Mouse (Mus musculus) layer of hippocampus, postnatal 14 days (tissue): ENCODE data around the gene Higd2a. TPM values are rescaled to one million over a fixed set of nuclear protein-coding genes. Genes with fewer than 3 reads are reported as not detected.

Source experiments
- DNase-seq, 2 experiments: peaks; one replicate each; pipeline ENCODE4 v3.0.0; 2021 to 2022; ENCODE audit warnings: low spot score in 2 of 2, mixed read lengths in 1 of 2
- long read RNA-seq, 2 experiments: library from polyadenylated mRNA; stranded (forward); transcript quantifications; one replicate each; pipeline ENCODE4 v2.0.0; 2021
- total RNA-seq, 2 experiments: library from RNA; stranded (reverse); gene quantifications; 2 replicates each; pipeline ENCODE4 v1.2.3; 2021

Higd2a gene
- total RNA-seq: 100 to 1,000 TPM; 170 to 186 TPM
- long read RNA-seq, experiment 1, transcript Higd2a-201 (2 exons, 648 nt): major isoform, 65 of 67 reads
- long read RNA-seq, experiment 1, partial matches to known transcripts: 0 of 67 reads
- long read RNA-seq, experiment 1, other reads (novel, unspliced or antisense): 2 of 67 reads
- long read RNA-seq, experiment 2, transcript Higd2a-201 (2 exons, 648 nt): major isoform, 177 of 180 reads
- long read RNA-seq, experiment 2, partial matches to known transcripts: 0 of 180 reads
- long read RNA-seq, experiment 2, other reads (novel, unspliced or antisense): 3 of 180 reads

DNA sequence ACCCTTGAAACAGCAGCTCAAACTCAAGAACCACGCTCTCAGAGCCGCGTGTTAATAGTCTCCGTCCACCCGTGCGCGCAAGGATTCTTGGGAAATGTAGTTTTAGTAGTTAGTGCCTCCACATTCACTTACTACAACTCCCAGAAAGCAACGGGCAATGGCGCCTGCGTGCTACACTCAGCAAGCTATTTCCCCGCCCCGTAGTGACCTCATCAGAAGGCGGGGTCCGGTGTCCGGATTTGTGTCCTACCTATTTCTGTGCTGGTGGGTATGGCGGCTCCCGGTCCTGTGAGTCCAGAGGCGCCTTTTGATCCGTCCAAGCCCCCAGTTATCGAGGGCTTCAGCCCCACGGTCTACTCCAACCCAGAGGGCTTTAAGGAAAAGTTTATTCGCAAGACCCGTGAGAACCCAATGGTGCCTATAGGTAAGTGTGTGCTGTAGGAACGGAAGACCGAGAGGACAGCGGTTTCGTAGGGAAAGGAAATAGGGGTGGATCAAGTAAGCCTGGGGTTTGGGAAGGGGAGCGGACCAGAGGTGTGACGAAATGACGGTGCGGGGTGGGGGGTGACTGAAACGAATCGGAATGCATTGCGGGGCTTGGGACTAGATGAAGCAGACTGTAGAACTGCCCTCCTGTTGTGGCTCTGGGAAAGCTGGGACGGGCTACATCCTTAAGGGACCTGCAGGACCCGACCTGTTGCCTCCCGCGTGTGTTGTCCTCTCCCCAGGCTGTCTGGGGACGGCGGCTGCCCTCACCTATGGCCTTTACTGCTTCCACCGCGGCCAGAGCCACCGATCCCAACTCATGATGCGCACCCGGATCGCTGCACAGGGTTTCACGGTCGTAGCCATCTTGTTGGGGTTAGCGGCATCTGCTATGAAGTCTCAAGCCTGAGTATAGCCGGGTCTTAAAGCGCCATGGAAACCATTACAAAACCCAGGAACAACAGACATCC lies at the start of gene Higd2a, which contains the start of gene Nop16:
Higd2a (plus strand) TSS at position 212 of the 956 bp plus-strand sequence.
Nop16 (minus strand) TSS at position 95 of the 956 bp plus-strand sequence.
- peak; percentile 96 to 98 for DNase-seq

DNA sequence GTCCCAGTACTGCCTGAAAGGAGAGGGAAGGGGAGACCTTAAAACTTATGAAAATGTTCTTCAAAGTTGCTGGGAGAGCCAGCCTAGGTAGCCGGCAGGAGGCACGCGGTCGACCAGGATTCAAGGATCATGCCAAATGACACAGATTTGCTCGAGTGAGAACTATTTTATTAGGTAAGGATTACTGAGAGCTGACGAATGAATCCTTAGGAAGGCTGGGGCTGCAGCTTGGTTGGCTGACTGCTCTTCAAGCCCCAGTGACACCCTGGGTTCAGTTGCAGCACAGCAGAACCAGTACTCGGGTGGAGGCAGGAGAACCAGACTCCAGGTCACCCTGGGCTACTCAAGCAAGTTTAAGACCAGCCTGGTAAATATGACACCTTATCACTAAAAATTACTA lies 42.0 kb upstream of the Higd2a start:
- DNase-seq: no peak

DNA sequence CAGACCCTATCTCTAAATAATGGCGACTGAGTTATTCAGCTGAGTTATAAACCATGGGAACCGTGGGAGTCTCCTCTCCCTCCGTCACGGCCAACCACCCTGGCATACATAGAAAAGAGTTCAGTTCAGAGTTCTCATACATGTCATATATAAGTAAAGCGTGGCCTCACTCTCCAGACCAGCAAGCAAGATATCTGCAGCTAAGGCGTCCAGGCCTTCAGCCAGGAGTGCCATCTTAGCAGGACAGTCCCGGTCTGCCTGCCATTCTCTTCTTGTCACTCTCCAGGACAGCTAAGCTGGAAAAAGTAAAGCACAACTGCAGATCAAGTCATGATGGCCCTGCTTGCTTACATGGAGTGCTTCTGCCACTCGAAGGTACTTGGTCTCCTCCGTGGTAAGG lies 33.8 kb upstream of the Higd2a start:
- DNase-seq: no peak

DNA sequence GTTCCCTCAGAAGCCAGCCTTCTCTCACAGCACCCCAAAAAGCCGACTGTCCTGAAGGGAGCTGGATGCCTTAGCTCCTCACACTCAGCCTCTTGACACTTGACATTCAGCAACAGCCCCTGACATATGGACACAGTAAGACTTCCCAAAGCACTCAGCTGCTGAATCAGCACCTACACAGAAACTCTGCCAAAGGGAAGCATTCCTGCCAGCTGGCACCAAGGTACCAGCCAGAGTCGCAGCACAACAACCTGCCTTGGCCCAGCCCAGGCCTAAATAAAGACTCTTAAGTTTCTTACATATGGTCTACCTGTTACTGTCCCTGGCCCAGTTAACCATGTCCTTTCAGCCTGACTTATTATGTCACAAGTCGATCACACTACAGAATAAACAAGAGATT lies 33.2 kb upstream of the Higd2a start:
- no peak for DNase-seq

DNA sequence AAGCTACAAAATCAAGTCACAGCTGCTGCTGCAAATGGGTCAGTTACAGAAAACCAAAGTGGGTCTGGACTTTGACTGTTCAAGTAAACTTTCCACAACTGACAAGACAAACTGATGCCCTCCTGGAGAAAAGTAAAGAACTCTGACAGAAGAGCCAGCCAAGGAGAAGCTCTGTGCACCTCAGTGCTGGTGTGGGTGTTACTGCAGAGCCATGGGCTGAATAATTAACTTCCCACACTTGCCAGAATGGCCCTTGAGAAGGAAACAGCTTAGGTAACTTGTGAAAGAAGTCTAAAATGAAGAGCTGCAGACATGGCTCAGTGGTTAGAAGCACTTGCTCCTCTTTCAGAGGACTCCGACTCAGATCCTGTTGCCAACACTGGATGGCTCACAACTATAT lies 32.4 kb upstream of the Higd2a start:
- DNase-seq: no peak

DNA sequence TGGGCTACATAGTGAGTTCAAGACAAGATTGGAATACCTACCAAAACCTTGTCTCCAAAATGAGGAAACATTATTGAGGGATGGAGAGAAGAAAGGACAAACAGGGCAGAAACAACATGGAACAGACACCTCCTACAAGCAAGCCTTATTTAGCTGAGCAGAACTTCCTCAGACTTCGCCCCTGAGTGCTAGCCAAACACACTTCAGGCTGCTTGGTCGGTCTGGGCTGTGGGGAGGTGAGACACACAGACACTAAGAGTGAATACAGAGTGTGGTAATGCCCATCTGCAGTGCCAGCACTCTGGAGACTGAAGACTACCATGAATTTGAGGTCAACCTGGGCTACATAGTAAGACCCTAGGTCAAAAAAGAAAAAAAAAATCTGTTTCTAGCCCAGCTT lies 30.4 kb upstream of the Higd2a start:
- no peak for DNase-seq

DNA sequence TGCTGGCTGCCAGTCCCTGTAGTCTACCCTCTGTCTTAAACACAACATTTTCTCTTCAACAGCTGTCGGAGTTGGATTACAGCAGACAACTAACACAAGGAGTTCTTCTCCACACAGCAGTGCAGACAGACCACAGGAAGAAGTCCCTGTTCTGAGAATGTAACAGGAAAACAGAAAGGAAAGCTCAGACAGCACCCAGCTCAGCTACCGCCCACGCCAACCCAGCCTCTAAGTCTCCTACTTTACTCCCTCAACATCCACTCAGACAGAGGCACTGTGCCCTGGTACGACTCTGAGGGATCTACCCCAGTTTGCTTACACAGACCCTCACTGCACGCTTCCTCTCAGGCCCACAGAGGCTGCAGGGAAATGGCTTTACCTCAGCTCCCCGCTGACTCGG lies 29.4 kb upstream of the Higd2a start:
- DNase-seq: no peak

DNA sequence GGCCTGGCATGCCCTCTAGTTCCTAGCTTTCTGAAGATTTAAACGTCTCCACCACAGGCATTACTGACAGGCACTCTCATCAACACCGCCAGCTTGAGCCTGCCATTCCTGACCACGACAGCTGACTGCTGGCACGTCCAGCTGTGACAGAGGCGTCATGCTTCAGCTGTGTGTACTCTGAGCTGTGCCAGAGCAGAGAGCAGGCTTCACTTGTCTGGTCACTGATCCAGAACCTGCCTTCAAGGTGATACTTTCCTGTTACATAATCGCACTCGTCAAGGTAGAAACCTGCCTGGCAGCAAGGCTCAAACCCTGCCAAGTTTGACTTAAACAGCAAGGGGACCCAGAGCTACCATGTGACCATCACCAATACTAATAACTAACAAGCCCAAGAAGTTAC lies 27.4 kb upstream of the Higd2a start:
- DNase-seq: no peak

DNA sequence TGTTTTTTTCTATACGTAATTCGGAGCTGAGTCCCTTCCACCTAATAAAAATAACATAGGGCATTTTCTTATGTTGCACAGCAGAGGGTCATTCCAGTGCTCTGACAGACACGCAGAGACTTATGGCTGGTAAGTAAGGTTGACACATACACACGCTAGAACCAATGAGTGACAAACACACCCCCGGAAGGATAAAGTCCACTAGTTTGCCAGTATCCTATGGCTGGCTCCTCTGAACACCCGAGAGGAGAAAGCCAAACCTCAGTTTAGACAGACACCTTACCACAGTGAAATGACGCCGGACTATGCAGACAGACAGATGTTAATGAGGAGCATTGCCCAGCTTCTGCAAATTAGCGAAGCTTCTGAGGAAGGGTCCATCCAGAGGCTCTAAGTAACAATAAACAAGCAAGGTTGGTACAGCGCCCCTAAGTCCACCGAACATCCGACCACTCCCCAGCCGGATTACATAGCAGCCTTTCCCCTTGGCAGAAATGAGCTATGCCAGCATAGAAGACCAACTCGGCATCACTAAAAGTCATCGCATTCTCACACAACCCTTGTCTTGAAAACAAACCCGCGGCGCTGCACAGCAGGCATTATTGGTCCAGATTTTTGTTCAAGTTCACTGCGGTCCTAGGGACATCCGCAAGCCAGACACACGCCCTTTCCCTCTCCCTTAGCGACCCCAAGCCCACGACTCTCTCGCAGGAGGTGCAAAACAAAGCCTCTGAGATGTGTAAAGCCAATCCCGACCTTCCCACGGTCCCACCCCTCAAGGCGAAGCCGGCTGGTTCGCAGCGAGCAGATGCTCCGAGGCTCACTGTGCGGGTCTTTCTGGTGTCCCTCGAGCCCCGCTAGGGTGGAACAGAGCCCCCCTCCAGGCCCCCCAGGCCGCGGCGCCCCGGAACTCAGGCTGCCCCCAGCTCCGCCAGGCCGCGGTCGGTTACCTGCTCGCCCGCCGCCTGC lies 25.5 kb upstream of the Higd2a start:
- DNase-seq: no peak

DNA sequence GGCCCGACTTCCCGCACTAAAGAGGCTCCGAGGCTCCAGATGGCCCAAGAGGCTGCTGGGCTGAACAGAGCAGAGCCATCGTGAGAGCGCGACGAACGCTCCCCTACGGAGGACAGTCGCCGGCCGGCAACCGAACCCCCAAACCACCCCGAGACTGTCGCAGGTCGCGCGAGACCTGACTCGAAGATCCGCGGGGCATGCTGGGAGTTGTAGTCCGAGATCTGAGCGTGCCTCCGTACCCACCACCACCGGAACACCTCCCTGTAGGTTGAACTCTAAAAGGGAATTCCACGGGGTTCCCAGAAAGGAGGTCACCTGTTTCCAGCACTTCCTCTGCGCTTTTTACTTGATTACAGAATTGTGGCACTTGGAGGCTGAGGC lies 24.8 kb upstream of the Higd2a start, which contains the start of gene 4833439L19Rik:
4833439L19Rik (minus strand) TSS at position 235 of the 381 bp plus-strand sequence.
- peak; percentile 86 to 94 for DNase-seq

DNA sequence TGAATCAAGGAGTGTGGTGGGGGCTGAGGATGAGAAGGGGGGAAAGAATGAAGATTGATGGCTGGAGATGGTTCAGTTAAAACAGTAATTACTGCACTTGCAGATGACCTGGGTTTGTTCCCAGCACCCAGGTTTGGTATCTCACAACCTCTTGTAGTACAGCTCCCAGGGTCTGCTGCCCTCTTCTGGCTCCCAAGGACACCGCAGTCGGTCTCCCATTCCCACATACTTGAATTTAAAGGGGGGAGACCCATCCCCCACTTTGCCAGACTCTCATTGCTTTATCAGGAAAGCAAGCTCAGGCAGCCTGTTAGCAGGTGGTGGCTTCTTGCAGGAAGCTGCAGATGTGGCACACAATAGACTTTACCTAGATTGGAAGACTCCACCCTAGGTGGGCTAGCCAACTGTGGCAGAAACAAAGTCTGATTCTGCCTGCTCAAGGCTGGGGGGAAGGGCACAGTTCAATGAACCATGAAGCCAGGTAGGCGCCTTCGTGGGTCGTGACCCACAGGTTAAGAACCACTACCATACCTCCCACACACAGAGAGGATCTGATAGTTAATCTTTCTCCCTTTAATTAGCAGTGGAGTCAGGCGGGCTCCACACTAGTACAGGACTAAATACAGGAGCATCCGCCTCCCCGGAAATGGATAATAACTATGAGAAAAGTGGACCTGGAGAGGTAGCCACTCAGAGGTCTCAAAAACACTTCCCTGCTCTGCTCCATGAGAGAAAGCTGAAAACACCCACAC lies 24.2 kb upstream of the Higd2a start:
- DNase-seq: peak in 1 of 2 experiments; percentile 58

DNA sequence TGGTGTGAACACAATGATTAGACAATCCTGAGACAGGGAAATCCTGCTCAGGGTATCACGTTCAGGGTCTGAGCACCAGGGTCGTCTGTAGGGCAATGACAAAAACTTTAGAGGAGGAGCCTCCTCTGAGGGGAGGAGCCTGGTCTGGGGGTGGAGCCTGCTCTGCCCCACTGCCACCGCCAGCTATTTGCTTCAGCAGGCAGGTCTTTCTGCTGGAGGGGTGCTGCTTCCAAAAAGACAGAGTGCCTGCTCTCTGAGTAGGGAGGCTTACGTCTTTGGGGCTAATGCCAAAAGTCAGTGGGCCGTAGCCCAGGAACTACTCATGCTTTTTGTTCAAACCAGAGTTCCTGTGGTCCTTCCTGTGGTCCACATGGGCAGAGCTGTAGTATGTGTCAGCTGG lies 21.6 kb upstream of the Higd2a start:
- no peak for DNase-seq

DNA sequence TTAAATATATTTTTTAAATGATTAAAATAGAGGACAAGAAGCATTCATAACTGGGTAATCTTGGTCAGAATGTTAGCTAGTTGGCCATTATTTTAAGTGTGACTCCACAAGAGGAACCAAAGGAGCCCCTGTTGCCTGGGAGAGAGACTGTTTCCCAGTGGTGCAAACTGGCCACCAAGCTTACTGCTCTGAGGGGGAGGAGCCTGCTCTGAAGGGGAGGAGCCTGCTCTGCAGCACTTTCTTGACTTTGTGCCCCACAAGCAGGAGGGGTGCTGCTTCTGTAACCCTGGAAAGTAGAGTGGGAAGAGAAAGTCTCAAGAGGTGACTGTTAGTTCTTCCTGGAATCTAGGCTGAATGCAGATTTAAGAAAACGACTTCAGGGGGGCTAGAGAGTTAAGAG lies 20.7 kb upstream of the Higd2a start:
- DNase-seq: no peak

DNA sequence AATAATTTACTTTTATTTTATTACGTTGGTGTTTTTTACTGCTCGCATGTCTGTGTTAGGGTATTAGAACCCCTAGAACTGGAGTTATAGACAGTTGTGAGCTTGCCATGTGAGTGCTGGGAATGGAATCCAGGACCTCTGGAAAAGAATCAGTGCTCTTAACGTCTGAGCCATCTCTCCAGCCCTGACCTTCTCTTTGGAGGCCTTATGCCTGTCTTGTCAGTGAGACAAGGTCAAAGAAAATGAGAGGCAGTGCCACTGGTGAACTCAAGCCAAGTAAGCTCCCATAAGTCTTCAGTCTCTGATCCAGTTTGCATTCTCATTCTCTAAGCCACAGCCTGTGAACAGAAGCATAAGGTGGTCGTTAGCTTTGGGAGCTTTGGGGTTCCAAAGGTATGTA lies 19.3 kb upstream of the Higd2a start:
- DNase-seq: no peak

DNA sequence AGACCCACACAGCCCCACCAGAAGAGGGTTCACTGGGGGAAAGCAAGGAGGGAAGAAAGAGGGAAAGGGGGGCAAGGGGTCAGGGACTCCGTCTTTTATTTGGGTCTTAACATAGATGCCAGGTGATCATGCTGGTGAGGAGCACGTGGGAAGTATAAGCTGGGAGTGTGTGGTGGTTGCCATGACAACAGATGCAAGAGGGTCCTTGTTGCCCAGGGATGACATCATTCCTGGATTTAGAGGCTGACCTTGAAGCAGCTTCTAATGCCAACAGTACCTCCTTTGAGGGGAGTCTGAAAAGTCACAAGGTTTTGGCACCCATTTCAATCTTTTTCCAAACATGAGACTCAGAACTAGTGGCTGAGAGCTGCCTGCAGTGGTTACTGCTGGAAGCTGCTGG lies 18.4 kb upstream of the Higd2a start:
- DNase-seq: no peak

DNA sequence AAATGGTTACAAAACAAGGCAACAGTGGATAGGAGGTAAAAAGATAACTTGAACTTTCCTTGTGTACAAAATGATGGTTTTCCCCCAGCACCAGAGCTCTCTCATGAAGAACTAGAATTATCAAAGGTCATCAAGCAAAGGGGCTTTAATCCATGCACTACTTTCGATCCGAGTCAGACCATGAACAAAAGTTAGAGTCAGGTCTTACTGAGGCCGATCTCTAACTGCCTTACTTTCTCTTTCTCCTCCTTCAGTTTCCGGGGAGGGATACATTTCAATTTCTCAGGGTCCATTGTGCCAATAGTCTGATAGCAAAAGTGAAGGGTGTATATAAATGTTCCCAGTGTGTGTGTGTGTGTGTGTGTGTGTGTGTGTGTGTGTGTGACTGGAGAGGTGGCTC lies 17.4 kb upstream of the Higd2a start:
- no peak for DNase-seq

DNA sequence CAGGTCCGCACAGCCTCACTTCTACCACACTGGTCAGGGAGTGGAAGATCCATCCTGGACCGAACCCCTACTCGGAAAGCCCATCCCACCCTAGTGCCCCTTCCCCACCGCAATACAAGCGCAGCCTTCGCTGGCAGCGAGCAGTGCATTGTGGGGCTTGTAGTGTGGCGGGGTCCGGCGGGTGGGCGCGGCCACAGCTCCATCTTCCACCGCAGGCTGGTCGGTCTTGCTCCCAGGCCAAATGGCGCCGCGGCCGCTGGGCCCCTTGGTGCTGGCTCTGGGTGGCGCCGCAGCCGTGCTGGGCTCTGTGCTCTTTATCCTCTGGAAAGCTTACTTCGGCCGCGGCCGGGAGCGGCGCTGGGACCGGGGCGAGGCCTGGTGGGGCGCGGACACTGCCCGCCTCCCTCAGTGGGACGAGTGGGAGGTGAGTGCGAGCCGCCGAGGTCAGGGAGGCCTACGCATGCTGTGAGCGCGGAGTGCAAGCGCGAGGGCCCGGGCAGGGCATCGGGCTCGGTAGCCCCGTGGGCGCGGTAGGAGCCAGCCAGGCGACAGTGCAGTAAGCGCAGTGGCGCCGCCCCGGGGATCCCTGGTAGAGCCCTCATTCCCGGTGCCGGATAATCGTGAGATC lies 15.0 kb upstream of the Higd2a start, which contains the start of gene Arl10:
Arl10 (plus strand) TSS at position 162 of the 628 bp plus-strand sequence.
- peak; percentile 67 to 78 for DNase-seq

DNA sequence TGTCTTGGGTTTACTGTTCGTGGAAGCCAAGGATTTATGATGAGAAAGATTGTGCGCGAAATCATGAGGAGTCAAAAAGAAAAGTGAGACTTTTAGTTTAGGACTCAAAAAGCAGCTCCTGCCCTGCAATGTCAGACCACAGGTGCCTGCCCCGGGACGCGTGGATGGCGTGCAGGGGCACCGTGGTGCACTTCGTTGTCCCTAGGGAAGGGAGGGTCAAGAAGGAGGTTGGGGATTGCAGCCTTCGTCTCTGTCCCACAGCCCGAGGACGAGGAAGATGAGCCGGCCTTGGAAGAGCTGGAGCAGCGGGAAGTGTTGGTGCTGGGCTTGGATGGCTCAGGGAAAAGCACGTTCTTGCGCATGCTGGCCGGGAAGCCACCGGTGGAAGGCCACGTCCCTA lies 14.5 kb upstream of the Higd2a start:
- no peak for DNase-seq

DNA sequence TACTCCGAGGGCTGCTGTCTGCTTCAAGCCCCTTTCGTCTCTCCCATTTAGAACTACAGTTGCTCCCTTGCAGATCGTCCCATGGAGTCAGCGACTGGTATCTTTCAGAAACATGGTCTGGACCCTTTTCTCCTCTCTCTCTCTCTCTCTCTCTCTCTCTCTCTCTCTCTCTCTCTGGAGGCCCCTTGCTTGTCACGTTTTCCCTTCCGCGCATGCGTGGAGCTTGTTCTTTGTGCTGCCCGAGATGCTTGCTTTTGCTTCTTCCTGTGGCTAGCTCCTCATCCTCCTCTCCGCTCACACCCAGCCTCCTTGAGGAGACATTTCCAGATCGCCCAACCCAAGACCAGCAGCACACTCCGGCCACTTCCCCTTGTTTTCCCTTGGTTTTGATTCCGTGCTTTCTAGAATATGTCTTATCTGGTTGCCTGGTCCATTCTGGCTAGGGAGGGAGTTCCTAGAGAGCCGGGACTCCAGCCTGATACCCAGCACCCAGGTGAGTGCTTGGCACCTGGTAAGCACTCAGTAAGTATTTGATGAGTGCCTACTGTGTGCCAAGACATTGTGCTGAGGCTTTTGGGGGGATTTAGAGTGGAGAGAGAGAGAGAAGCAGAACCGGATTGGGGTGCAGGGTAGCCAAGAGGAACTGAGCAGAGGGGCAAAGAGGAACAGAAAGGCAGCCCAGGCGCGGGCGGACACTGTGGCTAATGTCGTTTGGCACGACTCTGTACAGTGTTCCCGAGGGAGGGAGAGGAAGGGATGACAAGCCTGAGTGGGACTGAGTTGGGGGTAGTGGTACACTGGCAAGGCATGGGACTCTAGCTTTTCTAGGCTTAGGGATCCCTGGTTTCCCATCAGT lies 12.1 kb upstream of the Higd2a start:
- DNase-seq: no peak
